Mouse (Mus musculus) monocyte, adult 2 months (primary cell): Measurements from ENCODE around the gene Prrt2.

Experiments used
- DNase-seq, 2 experiments: peaks; one replicate each; pipeline ENCODE4 v3.0.0; 2022; ENCODE audit warnings: low spot score in 2 of 2, low read depth in 1 of 2

Gene Prrt2

DNA sequence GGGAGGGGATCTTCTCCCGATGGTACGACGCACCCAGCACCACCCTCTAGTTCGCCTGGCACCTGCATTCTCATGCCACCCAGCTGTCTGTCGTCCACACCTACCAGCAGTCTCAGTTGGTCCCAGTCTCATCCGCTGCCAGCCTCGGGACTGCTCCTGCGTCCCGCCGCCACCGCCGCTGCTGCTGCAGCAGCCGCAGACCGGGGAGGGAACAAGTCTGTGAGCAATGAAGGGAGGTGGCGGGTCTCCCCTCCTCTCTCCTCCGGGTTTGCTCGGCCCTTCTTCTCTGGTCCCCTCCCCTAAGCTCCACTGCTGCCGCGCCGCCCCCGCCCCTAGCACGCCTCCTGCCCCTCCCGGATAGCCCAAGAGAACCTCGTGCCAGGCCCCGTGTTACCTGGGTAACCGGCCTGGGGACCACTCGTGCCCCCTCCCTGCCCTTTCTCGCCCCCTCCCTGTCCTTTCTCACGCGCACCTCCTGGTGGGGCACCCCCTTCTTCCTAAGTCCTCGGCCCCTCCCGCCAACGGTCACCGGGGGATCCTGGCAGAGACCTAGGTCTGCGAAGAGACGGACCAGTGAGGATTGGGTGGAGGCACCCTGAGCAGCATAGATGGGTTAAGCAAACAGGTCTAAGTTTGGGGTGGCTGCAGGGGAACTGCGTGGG lies at the start of gene Prrt2, which contains the start of gene Gm42742:
Gene Prrt2, minus strand, starts transcription at position 311 of the 662 bp plus-strand sequence.
Gene Gm42742, minus strand, starts transcription at position 197 of the 662 bp plus-strand sequence.
- no peak for DNase-seq

DNA sequence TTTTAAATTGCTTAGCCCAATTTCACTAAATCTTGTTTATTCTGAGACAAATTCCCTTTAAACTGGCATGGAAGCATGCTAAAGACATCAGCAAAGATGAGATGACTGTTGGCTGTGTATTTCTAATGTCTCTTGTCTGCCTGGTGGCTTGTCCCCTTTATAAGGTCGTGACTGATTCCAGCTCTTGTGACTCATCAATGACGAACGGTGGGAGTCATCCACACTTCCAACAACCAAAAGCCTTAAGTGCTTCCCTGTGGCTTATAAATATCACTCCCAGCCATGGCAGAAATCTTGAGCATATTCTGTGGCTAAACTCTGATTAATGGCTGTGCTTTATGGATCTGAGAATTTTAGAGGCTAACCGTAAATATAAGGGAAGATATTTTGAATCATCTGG lies 45.3 kb upstream of the Prrt2 start:
- no peak for DNase-seq

DNA sequence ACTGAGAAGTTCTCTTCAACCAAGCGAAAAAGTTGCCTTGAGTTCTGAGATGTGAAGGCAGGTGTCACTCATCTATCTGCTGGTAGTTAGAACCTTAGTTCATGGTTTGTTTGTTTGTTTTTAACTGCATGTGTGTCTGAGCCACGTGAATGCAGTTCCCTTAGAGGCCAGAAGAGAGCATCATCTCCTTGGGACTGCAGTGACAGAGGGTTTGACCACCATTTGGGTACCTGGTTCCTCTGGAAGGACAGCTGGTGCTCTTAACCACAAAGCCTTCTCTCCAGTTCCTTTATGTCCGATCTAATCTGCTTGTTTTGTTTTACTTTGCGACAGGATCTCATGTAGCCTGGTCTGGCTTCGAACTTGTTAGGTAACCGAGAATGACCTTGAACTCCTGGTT lies 44.5 kb upstream of the Prrt2 start:
- no peak for DNase-seq

- DNase-seq, result no peak
These were observed 34.1 kb upstream of the Prrt2 start for GRCm38 (mm10) chr7:127055026-127055585.

DNA sequence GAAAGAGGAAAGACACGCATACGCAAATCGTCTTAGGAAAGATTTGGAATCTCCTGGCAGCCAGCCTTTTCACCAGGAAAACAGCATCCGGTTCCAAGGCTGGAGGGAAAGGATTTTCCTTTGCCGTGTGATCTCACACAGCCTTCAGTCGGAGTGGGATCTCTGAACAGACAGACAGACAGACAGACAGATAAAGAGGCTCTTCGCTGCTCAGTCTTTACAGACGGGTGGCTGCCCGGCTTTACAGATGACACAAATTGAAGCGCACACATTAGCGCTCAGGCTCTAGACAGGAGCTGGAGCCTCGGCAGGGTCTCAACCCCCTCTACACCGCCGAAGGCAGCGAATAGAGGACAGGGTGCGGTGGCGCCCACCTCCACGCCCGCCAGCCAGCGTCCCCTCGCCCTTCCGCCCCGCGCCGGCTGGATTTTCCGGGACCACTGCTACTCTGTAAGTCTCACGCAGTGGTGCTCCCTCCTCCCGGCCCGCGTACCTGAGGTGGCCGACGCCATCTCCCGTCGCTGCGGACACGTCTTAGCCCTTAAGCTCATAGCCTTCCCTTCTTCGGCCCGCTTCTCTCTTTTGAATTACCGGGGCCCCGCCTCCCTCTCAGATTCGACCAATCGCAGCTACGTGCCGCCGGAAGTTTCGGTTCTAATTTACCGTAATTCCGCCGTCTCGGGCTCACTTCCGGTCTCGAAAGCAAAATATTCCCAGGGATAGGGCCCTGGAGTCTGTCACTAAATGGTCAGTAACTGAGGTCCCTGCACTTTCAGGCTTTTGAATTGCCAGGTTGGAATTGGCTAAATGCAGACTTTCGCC lies 21.1 kb upstream of the Prrt2 start, which contains the start of gene Kif22:
Gene Kif22, minus strand, starts transcription at position 621 of the 822 bp plus-strand sequence.
- DNase-seq, result peak; percentile 48 to 81

DNA sequence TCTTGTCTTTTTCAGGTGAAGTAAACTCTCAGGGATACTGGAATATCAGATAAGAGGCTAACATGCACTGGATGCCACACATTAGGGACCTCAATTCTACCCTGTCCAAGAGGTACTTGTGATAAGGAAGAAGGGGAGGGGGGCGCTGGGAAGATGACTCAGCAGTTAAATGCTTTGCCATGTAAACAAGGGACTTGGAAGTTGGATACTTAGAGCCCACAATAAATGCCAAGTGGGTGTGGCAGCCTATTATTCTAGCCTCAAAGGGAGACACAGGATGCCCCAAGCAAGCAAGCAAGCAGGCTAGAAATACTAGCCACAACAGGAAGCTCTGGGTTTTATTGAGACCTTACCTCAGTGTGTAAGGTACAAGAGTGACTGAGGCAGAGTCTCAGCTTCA lies 10.2 kb upstream of the Prrt2 start:
- DNase-seq, result no peak

- no peak for DNase-seq
These were observed 9.2 kb upstream of the Prrt2 start for GRCm38 (mm10) chr7:127030172-127030571.

GRCm38 (mm10) chr7:127027885-127028284 lies 6.9 kb upstream of the Prrt2 start:
- DNase-seq, result no peak

DNA sequence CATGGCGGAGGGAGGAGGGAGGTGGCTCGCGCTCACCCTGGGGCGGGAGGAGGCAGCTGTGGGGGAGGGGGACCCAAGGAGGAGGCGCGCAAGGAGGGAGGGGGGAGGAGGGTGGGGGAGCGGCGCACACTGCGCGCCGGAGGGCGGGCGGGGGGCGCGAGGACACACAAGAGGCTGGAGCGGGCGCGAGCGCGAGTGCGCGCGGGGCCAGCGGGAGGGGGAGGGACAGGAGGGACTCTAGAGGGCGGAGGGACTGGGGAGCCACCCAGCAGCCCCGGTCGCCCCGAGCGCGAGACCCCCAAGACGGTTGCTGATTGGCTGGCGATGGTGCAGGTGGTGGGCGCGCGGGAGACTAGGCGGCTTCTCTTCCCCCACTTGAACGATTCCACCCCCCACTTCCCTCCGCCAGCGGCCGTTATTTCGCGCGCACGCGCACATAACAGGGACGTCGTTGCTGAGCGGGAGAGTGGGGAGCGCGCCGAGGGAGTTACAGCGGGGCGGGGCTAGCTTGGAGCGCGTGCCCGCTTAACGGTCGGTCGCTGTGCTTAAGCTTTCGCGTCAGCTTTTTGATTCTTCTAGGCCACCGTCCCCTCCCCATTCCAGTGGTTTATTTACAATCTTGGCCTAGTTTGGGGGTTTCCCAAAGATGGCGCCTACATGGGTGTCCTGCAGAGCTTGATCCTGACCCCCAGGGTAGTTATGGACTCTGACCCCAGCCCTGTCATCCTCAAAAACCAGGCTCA lies 6.1 kb upstream of the Prrt2 start, which contains the start of gene Maz:
Gene Maz, minus strand, starts transcription at position 54 of the 743 bp plus-strand sequence.
- peak; percentile 97 to 98 for DNase-seq

GRCm38 (mm10) chr7:127026616-127026983 lies 5.6 kb upstream of the Prrt2 start:
- DNase-seq, result no peak

DNA sequence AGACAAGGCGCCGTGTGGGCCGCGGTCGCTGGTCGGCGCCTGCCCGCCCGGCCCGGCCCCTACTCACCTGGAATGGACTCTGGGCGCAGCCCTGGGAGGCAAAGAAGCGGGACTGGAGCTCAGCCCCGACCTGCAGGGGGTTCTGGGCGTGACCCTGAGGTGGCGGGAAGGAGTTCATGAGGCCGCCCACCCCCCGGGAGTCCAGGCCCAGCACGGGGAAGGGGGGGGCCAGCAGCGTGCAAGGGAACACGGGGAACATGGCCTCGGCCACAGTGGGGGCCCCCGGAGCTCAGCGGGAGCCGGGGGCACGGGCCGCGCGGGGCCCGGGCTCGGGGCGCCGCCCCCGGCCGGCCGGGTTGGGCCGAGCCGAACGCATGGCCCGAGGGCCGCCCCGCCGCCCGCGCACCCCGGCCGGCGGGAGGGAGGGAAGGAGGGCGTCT lies 5.2 kb upstream of the Prrt2 start:
- peak; percentile 18 to 34 for DNase-seq

GRCm38 (mm10) chr7:127025556-127026160 lies 4.6 kb upstream of the Prrt2 start:
- no peak for DNase-seq

- DNase-seq, result peak; percentile 42 to 64
These were observed 3.9 kb upstream of the Prrt2 start for GRCm38 (mm10) chr7:127024755-127025555.

DNA sequence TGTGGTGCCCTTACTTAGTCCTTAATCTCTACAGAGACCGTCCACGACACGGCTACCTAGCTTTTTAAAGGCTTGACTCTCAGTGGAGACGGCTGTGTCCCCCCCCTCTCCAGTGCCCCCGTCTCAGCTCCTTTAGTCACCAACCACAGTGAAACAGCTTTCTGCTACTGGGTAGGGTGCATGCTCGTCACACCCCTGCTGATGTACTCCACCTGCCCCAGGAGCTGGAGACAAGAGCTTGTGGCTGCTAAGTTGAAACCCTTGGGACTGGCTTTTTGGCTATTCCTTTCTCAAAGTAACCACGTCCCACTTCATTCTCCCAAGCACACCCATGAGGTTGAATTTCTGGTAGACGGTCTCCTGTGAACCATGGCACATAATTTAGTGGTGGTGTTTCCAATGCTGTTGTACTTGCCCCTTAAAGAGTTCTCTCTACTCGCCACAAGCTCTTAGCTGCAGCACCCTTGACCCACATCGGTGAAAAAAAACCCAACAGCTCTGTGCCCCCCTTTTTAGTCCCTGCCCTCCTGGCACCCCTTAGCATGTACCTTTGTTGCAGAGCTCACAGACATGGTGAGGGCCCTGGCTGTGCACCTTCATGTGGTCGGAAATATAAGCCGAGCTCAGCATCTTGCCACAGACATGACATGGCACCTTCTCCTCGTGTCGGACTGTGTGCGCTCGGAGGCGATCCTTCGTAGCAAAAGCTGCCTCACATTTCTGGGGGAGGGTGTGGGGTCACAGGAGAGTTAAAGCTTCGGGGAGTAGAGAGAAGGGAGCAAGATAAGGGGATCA lies 3.1 kb upstream of the Prrt2 start:
- DNase-seq, result no peak

- DNase-seq, result no peak
These were observed 2.3 kb upstream of the Prrt2 start for GRCm38 (mm10) chr7:127023272-127023691.

GRCm38 (mm10) chr7:127022528-127023271 lies 1.7 kb upstream of the Prrt2 start:
- DNase-seq, result no peak

DNA sequence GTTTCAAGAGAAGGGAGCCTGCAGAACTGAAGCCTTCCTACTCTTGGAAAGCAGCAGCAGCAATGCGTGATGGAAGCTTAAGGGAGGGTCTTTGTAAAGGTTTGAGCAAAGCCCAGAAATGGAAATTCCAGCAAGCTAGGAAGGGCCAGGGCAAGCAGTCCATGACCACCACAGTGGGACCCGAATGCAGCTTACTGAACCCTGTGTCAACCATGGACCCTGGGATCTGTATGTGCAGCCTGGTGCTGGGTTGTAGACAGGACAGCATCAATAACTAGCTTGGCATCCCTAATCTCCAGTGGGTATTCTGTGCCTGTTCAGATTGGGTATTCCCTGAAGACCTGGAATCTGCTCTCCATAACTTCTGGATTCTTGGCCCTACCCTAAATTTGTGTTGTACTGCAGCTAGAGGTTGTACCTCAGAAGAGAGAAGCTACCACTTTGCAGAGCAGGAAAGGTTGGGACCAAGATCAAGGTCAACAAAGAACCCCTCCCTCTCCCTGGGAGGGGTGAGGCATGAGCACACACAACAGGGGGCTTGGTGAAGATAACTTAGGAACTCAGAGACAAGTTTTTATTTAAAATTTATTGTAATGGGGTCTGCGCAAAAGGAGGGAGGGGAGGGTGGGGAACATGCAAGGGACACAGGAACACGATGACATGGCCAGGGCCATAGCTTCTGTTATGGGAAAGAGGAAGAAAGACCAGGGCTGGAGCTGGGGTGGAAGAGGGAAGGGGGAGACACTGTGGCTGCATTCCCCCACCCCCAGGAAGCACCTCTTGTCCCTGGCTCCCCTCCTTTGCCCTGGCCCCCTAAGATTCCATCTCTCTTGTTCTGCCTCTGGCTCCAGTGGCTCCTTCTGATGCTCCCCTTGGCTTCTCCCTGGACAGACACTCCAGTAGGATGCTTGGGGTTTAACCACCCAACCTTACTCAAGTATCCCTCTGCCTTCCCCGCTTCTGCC lies 834 bp upstream of the Prrt2 start:
- no peak for DNase-seq
